In genomic region chr6:87335091-87335934, GRCm38 (mm10) we compare ENCODE assay signal across 8 mouse cellular contexts. TPM values are rescaled to one million over a fixed set of nuclear protein-coding genes. Genes with fewer than 3 reads are reported as not detected.
A peak's percentile ranks its signal among the peaks of the same experiment; 100 is the strongest.
DNase-seq lines count a peak whose midpoint lies in the region; ATAC-seq and TF ChIP-seq lines count a peak whose summit lies in the region.

Gene Antxr1, minus strand, starts transcription at chr6:87335821.

- H3K27me3 ChIP-seq in CH12.LX (replicated peaks): peaks cover 1% of the 10 kb centered on the region
- 0 out of 2 replicates have a peak, but pooled peaks cover 3% of the 10 kb centered on the region for H3K27me3 ChIP-seq in forebrain, embryonic 12.5 days
- H3K27me3 ChIP-seq in heart, embryonic 16.5 days (ENCODE audit: control insufficient read depth, insufficient read depth, low read length): peaks cover 9% of the 10 kb centered on the region
- H3K27me3 ChIP-seq in liver, embryonic 16.5 days (ENCODE audit: control insufficient read depth, insufficient read depth, low read depth, low read length): peaks cover 27% of the 10 kb centered on the region
- no peaks in the 10 kb centered on the region for H3K27me3 ChIP-seq in neural tube, embryonic 14.5 days (ENCODE audit: control insufficient read depth, insufficient read depth, low read length)

- in situ Hi-C loops in CH12.LX (cut with MboI; ENCODE audit: low pct_ligation_motif_present, low pct_unique_long_range_greater_than_20kb, low sequenced_read_pairs): no loop called here

- TF ChIP-seq EP300 in CH12.LX (IDR thresholded peaks at IDR 0.05; ENCODE audit: low read length): no peak

- TF ChIP-seq CTCF in CH12.LX (conservative IDR thresholded peaks at IDR 0.05 in 1 of 2, IDR thresholded peaks at IDR 0.05 in 1 of 2; ENCODE audit: low read depth in 2 of 2, low read length in 2 of 2): peak in 1 of 2 experiments; percentile 73; a peak in 2 of 4 replicates

- H3K79me2 ChIP-seq in CH12.LX (replicated peaks; ENCODE audit: control insufficient read depth, extremely low read depth, insufficient read depth, poor library complexity, severe bottlenecking): no peaks in the 10 kb centered on the region

- H3K27ac ChIP-seq in CH12.LX (ENCODE audit: insufficient read depth, low read depth): no peak within 1 kb of the TSS
- H3K27ac ChIP-seq in forebrain, embryonic 12.5 days: peak within 1 kb of the TSS; percentile 46; the same call in 1 of the 2 replicates
- H3K27ac ChIP-seq in heart, embryonic 16.5 days (ENCODE audit: low read length): peak within 1 kb of the TSS; percentile 85
- H3K27ac ChIP-seq in liver, embryonic 16.5 days (ENCODE audit: low read length): no peak within 1 kb of the TSS; the same call in 1 of the 2 replicates
- peak within 1 kb of the TSS; percentile 60; the same call in 1 of the 2 replicates for H3K27ac ChIP-seq in neural tube, embryonic 14.5 days (ENCODE audit: low read depth, low read length)

- H3K4me1 ChIP-seq in CH12.LX (ENCODE audit: control insufficient read depth in 1 of 2, insufficient read depth in 2 of 2): no peaks in the 10 kb centered on the region; a peak in 1 of 4 replicates
- peaks cover 27% of the 10 kb centered on the region for H3K4me1 ChIP-seq in forebrain, embryonic 12.5 days
- peaks cover 4% of the 10 kb centered on the region; the same call in 1 of the 2 replicates for H3K4me1 ChIP-seq in heart, embryonic 16.5 days (ENCODE audit: control insufficient read depth, insufficient read depth, low read length)
- H3K4me1 ChIP-seq in liver, embryonic 16.5 days (ENCODE audit: control insufficient read depth, low read depth, low read length): no peaks in the 10 kb centered on the region
- H3K4me1 ChIP-seq in neural tube, embryonic 14.5 days (ENCODE audit: control insufficient read depth, insufficient read depth, low read length): peaks cover 4% of the 10 kb centered on the region; the same call in 1 of the 2 replicates

- H3K36me3 ChIP-seq in CH12.LX (replicated peaks in 1 of 2; ENCODE audit: control insufficient read depth in 1 of 2, insufficient read depth in 1 of 2, low read length in 1 of 2): no peaks in the 10 kb centered on the region
- H3K36me3 ChIP-seq in forebrain, embryonic 12.5 days (replicated peaks): no peaks in the 10 kb centered on the region
- H3K36me3 ChIP-seq in heart, embryonic 16.5 days (ENCODE audit: control insufficient read depth, insufficient read depth): no peaks in the 10 kb centered on the region
- no peaks in the 10 kb centered on the region for H3K36me3 ChIP-seq in liver, embryonic 16.5 days (ENCODE audit: control insufficient read depth, insufficient read depth)
- H3K36me3 ChIP-seq in neural tube, embryonic 14.5 days (ENCODE audit: control insufficient read depth, insufficient read depth, low read length): no peaks in the 10 kb centered on the region

- peak within 1 kb of the TSS in 2 of 3 experiments; percentile 16 to 23 for H3K4me3 ChIP-seq in CH12.LX (replicated peaks in 1 of 3; ENCODE audit: low read depth in 2 of 3, low read length in 2 of 3, poor library complexity in 1 of 3)
- H3K4me3 ChIP-seq in forebrain, embryonic 12.5 days (replicated peaks): peak within 1 kb of the TSS; percentile 75
- H3K4me3 ChIP-seq in heart, embryonic 16.5 days (ENCODE audit: low read length): peak within 1 kb of the TSS; percentile 73
- peak within 1 kb of the TSS; percentile 52 for H3K4me3 ChIP-seq in liver, embryonic 16.5 days (ENCODE audit: low read depth, low read length)
- peak within 1 kb of the TSS; percentile 58 for H3K4me3 ChIP-seq in neural tube, embryonic 14.5 days (ENCODE audit: low read depth, low read length)

- ATAC-seq in forebrain, embryonic 12.5 days (ENCODE audit: low FRiP score): peak; percentile 77
- ATAC-seq in heart, embryonic 16.5 days (replicated peaks; ENCODE audit: extremely low read depth, insufficient read depth, low FRiP score): peak; percentile 62
- ATAC-seq in liver, embryonic 16.5 days (ENCODE audit: low read depth): no peak
- ATAC-seq in neural tube, embryonic 14.5 days (ENCODE audit: low read depth): peak; percentile 86

- H3K4me2 ChIP-seq in CH12.LX (ENCODE audit: insufficient read depth, low read depth, poor library complexity, severe bottlenecking): peak within 1 kb of the TSS; percentile 57
- peak within 1 kb of the TSS; percentile 85 for H3K4me2 ChIP-seq in forebrain, embryonic 12.5 days
- H3K4me2 ChIP-seq in heart, embryonic 16.5 days (ENCODE audit: low read depth, low read length): peak within 1 kb of the TSS; percentile 96
- peak within 1 kb of the TSS; percentile 65 for H3K4me2 ChIP-seq in liver, embryonic 16.5 days (ENCODE audit: low read depth, low read length)
- peak within 1 kb of the TSS; percentile 83 for H3K4me2 ChIP-seq in neural tube, embryonic 14.5 days (ENCODE audit: low read depth, low read length)

- peak within 1 kb of the TSS; percentile 53; the same call in 1 of the 2 replicates for H3K9ac ChIP-seq in CH12.LX (ENCODE audit: insufficient read depth, low read depth)
- peak within 1 kb of the TSS; percentile 82 for H3K9ac ChIP-seq in forebrain, embryonic 12.5 days
- peak within 1 kb of the TSS; percentile 85 for H3K9ac ChIP-seq in heart, embryonic 16.5 days (ENCODE audit: low read length)
- H3K9ac ChIP-seq in liver, embryonic 16.5 days (ENCODE audit: low read depth, low read length): peak within 1 kb of the TSS; percentile 31; the same call in 1 of the 2 replicates
- peak within 1 kb of the TSS; percentile 68 for H3K9ac ChIP-seq in neural tube, embryonic 14.5 days (replicated peaks; ENCODE audit: low read depth, low read length)

- peak; percentile 17 for DNase-seq in CH12.LX (ENCODE audit: extremely low read depth)
- peak; percentile 53 for DNase-seq in adrenal gland, postnatal 25 days
- DNase-seq in kidney, postnatal 25 days: peak; percentile 53 to 61
- peak; percentile 25 to 37 for DNase-seq in thymus, postnatal 36 days

- under 1% methylated on average over 54 of the region's 54 CpGs for WGBS in forebrain, embryonic 12.5 days
- under 1% methylated on average over 54 of the region's 54 CpGs for WGBS in heart, embryonic 16.5 days
- WGBS in liver, embryonic 16.5 days (ENCODE audit: insufficient replicate concordance): under 1% methylated on average over 54 of the region's 54 CpGs
- under 1% methylated on average over 49 of the region's 54 CpGs for WGBS in neural tube, embryonic 14.5 days

- TF ChIP-seq POLR2A in CH12.LX (IDR thresholded peaks at IDR 0.05; ENCODE audit: low read depth, low read length): no peak

- no peaks in the 10 kb centered on the region for H3K9me3 ChIP-seq in CH12.LX (replicated peaks; ENCODE audit: low read length)
- H3K9me3 ChIP-seq in forebrain, embryonic 12.5 days: no peaks in the 10 kb centered on the region
- H3K9me3 ChIP-seq in heart, embryonic 16.5 days (replicated peaks; ENCODE audit: control insufficient read depth, low read length): no peaks in the 10 kb centered on the region
- no peaks in the 10 kb centered on the region for H3K9me3 ChIP-seq in liver, embryonic 16.5 days (replicated peaks; ENCODE audit: control insufficient read depth, low read length)
- no peaks in the 10 kb centered on the region for H3K9me3 ChIP-seq in neural tube, embryonic 14.5 days (ENCODE audit: control insufficient read depth, low read length)

- dilution Hi-C loops in CH12.LX (cut with MboI; ENCODE audit: extremely low pct_ligation_motif_present, extremely low pct_unique_long_range_greater_than_20kb, low sequenced_read_pairs): no loop called here

- peak; percentile 49 for TF ChIP-seq RAD21 in CH12.LX (IDR thresholded peaks at IDR 0.05; ENCODE audit: low read depth, low read length)

TF ChIP-seq in CH12.LX, 34 proteins besides CTCF, POLR2A, EP300 and RAD21:
- TF ChIP-seq JUN (IDR thresholded peaks at IDR 0.05; ENCODE audit: insufficient read depth, low read depth, low read length): no peak
- no peak for TF ChIP-seq NELFE (IDR thresholded peaks at IDR 0.05; ENCODE audit: low read depth, low read length)
- no peak for TF ChIP-seq IRF4 (IDR thresholded peaks at IDR 0.05; ENCODE audit: low read depth, low read length)
- no peak for TF ChIP-seq CHD1 (IDR thresholded peaks at IDR 0.05; ENCODE audit: low read depth, low read length)
- 0 out of 2 replicates have a peak, but pooled peaks have one; percentile 5 for TF ChIP-seq UBTF (IDR thresholded peaks at IDR 0.05; ENCODE audit: low read depth, low read length)
- TF ChIP-seq ZMIZ1 (IDR thresholded peaks at IDR 0.05; ENCODE audit: low read depth, low read length): no peak
- no peak for TF ChIP-seq GABPA (IDR thresholded peaks at IDR 0.05; ENCODE audit: insufficient replicate concordance, low read depth, low read length)
- TF ChIP-seq MAZ (IDR thresholded peaks at IDR 0.05; ENCODE audit: low read depth, low read length): peak; percentile 83
- peak; percentile 100 for TF ChIP-seq ZNF384 (IDR thresholded peaks at IDR 0.05; ENCODE audit: low read depth, low read length)
- TF ChIP-seq JUND (conservative IDR thresholded peaks at IDR 0.05; ENCODE audit: low read depth, low read length): no peak
- TF ChIP-seq SMC3 (IDR thresholded peaks at IDR 0.05; ENCODE audit: low read depth, low read length): peak; percentile 55
- TF ChIP-seq HCFC1 (IDR thresholded peaks at IDR 0.05; ENCODE audit: low read depth, low read length): no peak

RNA-seq across cellular contexts. Expression of gene Antxr1, which starts in this region (rescaled TPM):
- total RNA-seq in CH12.LX (2012; rRNA removed): 0.08 and 0.21 TPM in 2 replicates
- 0.16 TPM in 2 replicates for total RNA-seq in CH12.LX (2014; rRNA removed)
- 0.23 and 0.61 TPM in 2 replicates for polyA plus RNA-seq in CH12.LX (2012; ENCODE audit: insufficient read length, low read depth)
- total RNA-seq in adrenal gland, postnatal 25 days (2021): 16.5 and 19.4 TPM in 2 replicates
- 4.2 and 4.3 TPM in 2 replicates for polyA plus RNA-seq in forebrain, embryonic 12.5 days (2016; fragmentation: Nextera tagmentation; extraction: Ambion mirVana)
- 3.8 and 4.9 TPM in 2 replicates for polyA plus RNA-seq in heart, embryonic 16.5 days (2015; fragmentation: Nextera tagmentation; extraction: Ambion mirVana)
- 0.36 and 0.54 TPM in 2 replicates for polyA plus RNA-seq in liver, embryonic 16.5 days (2015; fragmentation: Nextera tagmentation; extraction: Ambion mirVana)
- 6.3 and 6.5 TPM in 2 replicates for polyA plus RNA-seq in neural tube, embryonic 14.5 days (2014; fragmentation: Nextera tagmentation; extraction: Ambion mirVana)

Comparison
In these comparisons a context has a peak if more than half of its experiments do, and no peak if none do; other contexts are left out.
1. RNA of gene Antxr1 (total RNA-seq): 16.5 to 19.4 TPM in adrenal gland, postnatal 25 days; 0.08 to 0.21 TPM in CH12.LX; every median in the first group is over 10 times any median in the second.
2. Peak in DNase-seq, H3K4me3 ChIP-seq, H3K9ac ChIP-seq and H3K4me2 ChIP-seq in CH12.LX; RNA of the gene not detected or under 1 TPM.
3. H3K27ac ChIP-seq: peak in forebrain, embryonic 12.5 days (single experiment), heart, embryonic 16.5 days (single experiment) and neural tube, embryonic 14.5 days (single experiment); none in CH12.LX (single experiment) and liver, embryonic 16.5 days (single experiment).
4. H3K4me3 ChIP-seq: peak in every context shown above with its lines; median percentile 75 in forebrain, embryonic 12.5 days; 73 in heart, embryonic 16.5 days; 58 in neural tube, embryonic 14.5 days; 52 in liver, embryonic 16.5 days; 20 in CH12.LX.
5. H3K9ac ChIP-seq: peak in every context shown above with its lines; median percentile 85 in heart, embryonic 16.5 days; 82 in forebrain, embryonic 12.5 days; 68 in neural tube, embryonic 14.5 days; 53 in CH12.LX; 31 in liver, embryonic 16.5 days.
6. Peak in every context shown above with its lines, with median percentiles within 50 percentile points of each other: DNase-seq and H3K4me2 ChIP-seq.